Mouse (Mus musculus): ENCODE measurements around the gene Plekha7.

GRCm38 (mm10) chr7:116221883-116222282, 86.3 kb downstream of the Plekha7 start:
- TF ChIP-seq CTCF (IDR thresholded peaks at IDR 0.05; ENCODE audit: extremely low read depth, insufficient read length, insufficient replicate concordance, low read depth, low read length), result no peak
- no peak for TF ChIP-seq POLR2A (IDR thresholded peaks at IDR 0.05; ENCODE audit: low read depth, low read length)

Data from small intestine, adult 2 months (tissue).